Mouse (Mus musculus) liver, embryonic 14.5 days (tissue): ENCODE measurements around the gene Fblim1.

ENCODE experiments used
- CTCF ChIP-seq: IDR thresholded peaks from 2 replicates; pipeline ENCODE4 v1.5.1; 2016; ENCODE audit warnings: antibody characterized with exemption, low read depth, control low read depth
- EP300 ChIP-seq: IDR thresholded peaks from 2 replicates; pipeline ENCODE4 v1.6.1; 2016; ENCODE audit warnings: antibody characterized with exemption, low read depth

GRCm38 (mm10) chr4:141651286-141651685 is 45.4 kb upstream of the Fblim1 start:
- TF ChIP-seq CTCF (no peak), EP300 (no peak)
